In genomic region chr14:108976873-108977272, GRCm38 (mm10) we compare ENCODE assay signal across 16 mouse cellular contexts.
"Had no signal": no experiment of that assay in that cellular context is flagged by ENCODE, and none has a peak within 500 bp of the region (broad histone marks: within the 10 kb centered on the region; RNA-seq: fewer than 3 reads in every experiment).

No protein-coding gene starts in this region.

- H3K27ac ChIP-seq: left cerebral cortex, adult 2 months; liver, embryonic 13.5 days; neural tube, embryonic 12.5 days; stomach, embryonic 15.5 days had no signal

- H3K27me3 ChIP-seq: liver, embryonic 13.5 days; neural tube, embryonic 12.5 days; stomach, embryonic 15.5 days had no signal

- H3K4me2 ChIP-seq: liver, embryonic 13.5 days; midbrain, embryonic 11.5 days; neural tube, embryonic 12.5 days; stomach, embryonic 15.5 days had no signal

- H3K4me3 ChIP-seq: left cerebral cortex, adult 2 months; liver, embryonic 13.5 days; neural tube, embryonic 12.5 days; stomach, embryonic 15.5 days had no signal

- H3K36me3 ChIP-seq: liver, embryonic 13.5 days; neural tube, embryonic 12.5 days; stomach, embryonic 15.5 days had no signal

- DNase-seq: kidney, adult 11 months; kidney, postnatal 25 days; layer of hippocampus, postnatal 36 days; liver, embryonic 13.5 days; lung, adult 2 months; lung, postnatal 14 days; lung, postnatal 4 days; midbrain, embryonic 14.5 days; retina, postnatal 1 day; right cerebral cortex, postnatal 25 days; spleen, adult 18-20 months; thymus, postnatal 36 days had no signal

- H3K9me3 ChIP-seq: liver, embryonic 13.5 days; neural tube, embryonic 12.5 days; stomach, embryonic 15.5 days had no signal

- H3K4me1 ChIP-seq: liver, embryonic 13.5 days; neural tube, embryonic 12.5 days; stomach, embryonic 15.5 days had no signal

- H3K9ac ChIP-seq: liver, embryonic 13.5 days; neural tube, embryonic 12.5 days; stomach, embryonic 15.5 days had no signal
